Mouse (Mus musculus): ENCODE data around the gene Tceal6. TPM values are rescaled to one million over a fixed set of nuclear protein-coding genes. Genes with fewer than 3 reads are reported as not detected.
A peak's percentile ranks its signal among the peaks of the same experiment; 100 is the strongest.
"Not testable (repeated sequence)": the region's sequence is repeated elsewhere in the genome, so short reads cannot be mapped to it uniquely, and the experiment has no call there.

Tceal6 gene
- polyA plus RNA-seq (2015; fragmentation: Nextera tagmentation; extraction: Ambion mirVana): 9.1 and 15.7 TPM in 2 replicates

GRCm38 (mm10) chrX:135210436-135211221, at the start of gene Tceal6:
Gene Tceal6, minus strand, starts transcription at chrX:135210687.
- Histone ChIP-seq H3K27ac (replicated peaks) (no peak within 1 kb of the TSS), H3K36me3 (no peaks in the 10 kb centered on the region), H3K27me3 (peaks cover 7% of the 10 kb centered on the region; the same call in 1 of the 2 replicates), H3K9ac (no peak within 1 kb of the TSS), H3K4me3 (replicated peaks) (peak within 1 kb of the TSS; percentile 36), H3K4me1 (no peaks in the 10 kb centered on the region), H3K4me2 (replicated peaks) (peak within 1 kb of the TSS; percentile 49), H3K9me3 (replicated peaks) (no peaks in the 10 kb centered on the region)
- ATAC-seq (ENCODE audit: insufficient number of reproducible peaks, low FRiP score, low TSS enrichment, low read depth): no peak
- 33% methylated on average over 13 of the region's 13 CpGs for WGBS

- H3K36me3 ChIP-seq; H3K27ac ChIP-seq (replicated peaks); H3K9me3 ChIP-seq (replicated peaks); H3K4me1 ChIP-seq; H3K9ac ChIP-seq; H3K27me3 ChIP-seq: not testable (repeated sequence)
- 20% methylated on average over 21 of the region's 21 CpGs for WGBS
- H3K4me2 ChIP-seq (replicated peaks): peak overlapping the region; percentile 49
- ATAC-seq (ENCODE audit: insufficient number of reproducible peaks, low FRiP score, low TSS enrichment, low read depth): 0 out of 2 replicates have a peak, but pooled peaks have one; percentile 29
- peak overlapping the region; percentile 36 for H3K4me3 ChIP-seq (replicated peaks)
Measured at GRCm38 (mm10) chrX:135209773-135210435, 583 bp downstream of the Tceal6 start.

GRCm38 (mm10) chrX:135189924-135190323, 20.6 kb downstream of the Tceal6 start:
- ATAC-seq (ENCODE audit: insufficient number of reproducible peaks, low FRiP score, low TSS enrichment, low read depth); H3K9ac ChIP-seq; H3K27ac ChIP-seq (replicated peaks); H3K4me1 ChIP-seq; H3K36me3 ChIP-seq; H3K4me3 ChIP-seq (replicated peaks); H3K9me3 ChIP-seq (replicated peaks); H3K27me3 ChIP-seq; H3K4me2 ChIP-seq (replicated peaks): not testable (repeated sequence)
- WGBS: no CpG with 5 or more reads among the region's 6 CpGs

- H3K27me3 ChIP-seq; H3K4me1 ChIP-seq; H3K27ac ChIP-seq (replicated peaks); H3K4me3 ChIP-seq (replicated peaks); H3K4me2 ChIP-seq (replicated peaks); H3K9ac ChIP-seq; ATAC-seq (ENCODE audit: insufficient number of reproducible peaks, low FRiP score, low TSS enrichment, low read depth); H3K36me3 ChIP-seq; H3K9me3 ChIP-seq (replicated peaks): not testable (repeated sequence)
- WGBS: no CpG with 5 or more reads among the region's 3 CpGs
Measured at GRCm38 (mm10) chrX:135188661-135189060, 21.8 kb downstream of the Tceal6 start.

- not testable (repeated sequence) for H3K9me3 ChIP-seq (replicated peaks); H3K9ac ChIP-seq; H3K4me1 ChIP-seq; H3K4me3 ChIP-seq (replicated peaks); H3K4me2 ChIP-seq (replicated peaks); H3K27ac ChIP-seq (replicated peaks); H3K36me3 ChIP-seq; ATAC-seq (ENCODE audit: insufficient number of reproducible peaks, low FRiP score, low TSS enrichment, low read depth); H3K27me3 ChIP-seq
- WGBS: 100% methylated on average over 5 of the region's 14 CpGs
Measured at GRCm38 (mm10) chrX:135177532-135177931, 33.0 kb downstream of the Tceal6 start, which contains the start of gene Gm15023. Gene Gm15023, minus strand, starts transcription at chrX:135177632.

Other genes starting within 250 kb of the Tceal6 start
- 0.62 and 0.84 TPM in 2 replicates for gene Nxf2, start 245.9 kb downstream of the Tceal6 start, polyA plus RNA-seq (2015; fragmentation: Nextera tagmentation; extraction: Ambion mirVana)
- 5.1 and 6.1 TPM in 2 replicates for gene Zmat1, start 201.5 kb downstream of the Tceal6 start, polyA plus RNA-seq (2015; fragmentation: Nextera tagmentation; extraction: Ambion mirVana)
- gene Gm15023, start 33.1 kb downstream of the Tceal6 start, polyA plus RNA-seq (2015; fragmentation: Nextera tagmentation; extraction: Ambion mirVana): 0.11 and 0.20 TPM in 2 replicates
- gene Pramel3, start 91.6 kb upstream of the Tceal6 start, polyA plus RNA-seq (2015; fragmentation: Nextera tagmentation; extraction: Ambion mirVana): 0.07 TPM in 1 of 2 replicates, not detected in the other
- not detected in 2 replicates for gene Gm5128, start 162.6 kb upstream of the Tceal6 start, polyA plus RNA-seq (2015; fragmentation: Nextera tagmentation; extraction: Ambion mirVana)
- gene Gm7903, start 223.1 kb upstream of the Tceal6 start, polyA plus RNA-seq (2015; fragmentation: Nextera tagmentation; extraction: Ambion mirVana): not detected in 2 replicates

Measured in embryonic facial prominence, embryonic 15.5 days (tissue).